Comparison of ENCODE assay signal across 15 mouse cellular contexts in genomic region chr16:86949681-86950080, GRCm38 (mm10).
DNase-seq lines count a peak whose midpoint lies in the region.
"Had no signal": no experiment of that assay in that cellular context is flagged by ENCODE, and none has a peak within 500 bp of the region (broad histone marks: within the 10 kb centered on the region; RNA-seq: fewer than 3 reads in every experiment).

No protein-coding gene starts in this region.

- intact Hi-C loops in gastrocnemius, postnatal 14 days (cut with DNase I; ENCODE audit: low total_unique reads) = no loop called here
- intact Hi-C loops in gastrocnemius, postnatal 36 days (cut with DNase I) = no loop called here

- peak; percentile 4 for DNase-seq in gastrocnemius, postnatal 14 days
- no peak for DNase-seq in gastrocnemius, postnatal 36 days
- DNase-seq in 3T3-L1 (ENCODE audit: low read depth, low spot score) (peak; percentile 14), NIH3T3 (ENCODE audit: low read depth) (peak; percentile 8)
- peak; percentile 57 for DNase-seq in skeletal muscle tissue, adult 2 months (ENCODE audit: low read depth, low spot score)
- DNase-seq in spleen, postnatal 4 days (ENCODE audit: low spot score in 2 of 2) = no peak
- DNase-seq: adrenal gland, adult 2 months; adrenal gland, postnatal 14 days; cerebellum, adult 11 months; cerebellum, adult 2 months; cerebellum, adult 9-11 months; cerebellum, postnatal 25 days; forebrain, postnatal 0 days; heart, postnatal 4 days; kidney, adult 18-20 months had no signal

Comparison
In these comparisons a context has a peak if more than half of its experiments do, and no peak if none do; other contexts are left out.
1. DNase-seq: peak in gastrocnemius, postnatal 14 days (single experiment), 3T3-L1 (single experiment), NIH3T3 (single experiment) and skeletal muscle tissue, adult 2 months (single experiment); none in gastrocnemius, postnatal 36 days (0 of 2) and spleen, postnatal 4 days (0 of 2).